Mouse (Mus musculus) heart, adult 11 months (tissue): ENCODE measurements around the gene Cd69.

Experiments used
- DNase-seq: peaks from one replicate; pipeline ENCODE4 v3.0.0; 2022

The Cd69 gene

DNA sequence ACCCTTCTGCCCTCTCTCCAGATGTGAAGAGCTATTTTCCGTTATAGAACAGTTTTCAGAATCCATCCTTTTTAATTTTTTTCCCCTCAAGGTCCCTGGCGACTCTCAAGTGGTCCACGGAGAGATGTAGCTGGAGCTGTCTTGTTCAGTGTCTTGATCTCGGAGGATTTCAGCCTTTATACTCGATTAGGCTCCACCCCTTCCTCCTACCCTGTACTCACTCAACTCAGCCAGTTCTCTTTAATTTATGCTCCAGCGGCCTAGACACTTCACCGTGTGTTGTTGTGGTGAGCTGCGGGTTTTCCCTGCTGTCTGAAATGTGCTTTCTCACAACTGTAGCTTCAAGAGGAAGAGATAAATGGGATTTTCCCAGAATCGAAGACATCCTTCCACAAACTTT is at the start of gene Cd69:
Gene Cd69 (minus strand): TSS at position 217 of the 400 bp plus-strand sequence.
- DNase-seq: no peak

DNA sequence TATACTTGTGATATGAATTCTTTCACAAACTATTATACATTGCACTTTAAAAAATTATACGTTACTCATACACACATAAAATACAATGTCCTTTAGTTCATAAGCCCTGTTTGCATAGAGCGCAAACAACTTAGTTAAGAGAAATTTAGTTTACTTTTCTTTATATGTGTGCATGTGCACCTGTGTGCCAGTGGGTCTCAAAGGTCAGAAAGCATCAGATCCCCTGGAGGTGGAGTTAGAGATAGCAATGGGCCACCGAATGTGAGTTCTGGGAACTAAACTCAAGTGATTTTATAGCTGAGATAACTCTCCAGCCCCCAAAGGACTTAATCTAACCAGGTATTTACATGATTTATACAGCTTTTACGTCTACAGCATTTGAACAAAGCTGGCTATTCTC is 44.1 kb upstream of the Cd69 start:
- DNase-seq: no peak

DNA sequence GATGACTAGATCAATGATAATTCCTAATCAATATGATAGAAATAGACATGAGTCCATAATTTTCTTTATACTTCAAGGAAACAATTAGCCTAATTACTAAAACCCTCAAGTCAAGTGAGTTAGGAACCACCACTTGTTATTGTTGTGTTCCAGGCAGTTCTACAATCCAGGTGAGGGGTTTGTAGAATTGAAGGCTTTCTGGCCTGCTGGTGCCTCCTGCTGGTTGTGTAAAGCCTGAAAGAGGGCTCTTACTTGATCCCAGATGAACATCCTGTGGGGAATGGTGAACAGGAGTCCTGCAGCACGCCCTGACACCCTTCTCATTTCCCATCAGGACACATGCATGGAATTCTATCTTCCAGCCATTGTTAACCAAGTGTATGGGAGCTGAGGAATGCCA is 43.2 kb upstream of the Cd69 start:
- no peak for DNase-seq

DNA sequence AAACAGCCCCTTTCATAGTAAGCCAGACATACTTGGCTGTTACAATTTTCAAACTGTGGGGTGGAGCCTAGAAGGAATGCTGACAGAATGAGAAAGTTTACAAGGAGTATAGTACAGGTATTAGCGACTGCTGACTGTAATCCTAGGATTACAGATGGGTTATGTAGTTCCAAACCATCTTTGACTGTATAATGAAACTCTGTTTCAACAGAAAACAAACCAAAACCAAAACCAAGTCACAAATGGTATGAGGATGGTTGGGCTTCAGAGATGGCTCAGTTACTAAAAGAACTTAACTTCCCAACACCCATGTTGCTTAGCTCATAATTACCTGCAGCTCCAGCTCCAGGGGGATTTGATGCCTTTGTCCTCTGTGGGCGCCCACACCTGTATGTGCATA is 41.2 kb upstream of the Cd69 start:
- no peak for DNase-seq

DNA sequence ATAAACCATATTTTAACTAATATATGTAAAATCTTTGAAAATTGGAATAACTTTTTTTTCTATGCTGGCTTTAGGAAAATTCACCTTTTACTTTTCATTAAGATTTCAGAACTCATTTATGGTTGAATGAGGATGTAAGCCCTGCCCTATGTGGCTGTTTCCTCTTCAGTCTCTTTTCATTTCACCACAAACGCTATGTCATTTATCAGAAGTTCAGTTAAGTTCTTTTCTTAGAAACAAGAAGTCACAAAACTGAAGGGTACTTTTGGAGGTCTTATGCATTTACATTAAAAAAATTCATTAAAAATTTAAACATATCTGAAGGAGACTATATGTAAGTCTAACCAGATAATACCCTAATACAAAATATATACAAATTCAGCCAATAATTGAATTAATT is 40.5 kb upstream of the Cd69 start:
- DNase-seq: no peak

DNA sequence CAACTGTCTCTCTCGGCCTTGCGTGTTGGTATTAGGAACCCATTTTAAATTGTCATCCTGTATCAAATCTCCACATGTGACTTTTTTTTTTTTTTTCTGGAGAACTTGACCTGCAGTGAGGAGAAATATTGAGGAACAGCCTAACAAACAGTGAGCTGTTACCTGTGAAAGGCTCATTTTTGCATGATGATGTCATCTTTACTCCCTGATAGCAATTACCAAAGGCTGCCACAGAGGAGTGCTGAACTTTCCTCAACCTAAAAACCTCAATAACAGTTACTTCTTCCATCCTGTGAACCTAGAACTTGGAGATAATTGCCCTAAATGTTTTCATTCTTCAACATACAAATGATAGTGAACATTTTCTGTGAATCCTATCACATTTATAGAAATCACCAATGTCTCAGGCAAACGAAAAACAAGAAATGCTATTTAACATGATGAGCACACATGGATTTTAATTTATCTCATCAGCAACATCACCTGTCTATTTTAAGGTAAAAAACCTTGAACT is 39.5 kb upstream of the Cd69 start:
- no peak for DNase-seq

DNA sequence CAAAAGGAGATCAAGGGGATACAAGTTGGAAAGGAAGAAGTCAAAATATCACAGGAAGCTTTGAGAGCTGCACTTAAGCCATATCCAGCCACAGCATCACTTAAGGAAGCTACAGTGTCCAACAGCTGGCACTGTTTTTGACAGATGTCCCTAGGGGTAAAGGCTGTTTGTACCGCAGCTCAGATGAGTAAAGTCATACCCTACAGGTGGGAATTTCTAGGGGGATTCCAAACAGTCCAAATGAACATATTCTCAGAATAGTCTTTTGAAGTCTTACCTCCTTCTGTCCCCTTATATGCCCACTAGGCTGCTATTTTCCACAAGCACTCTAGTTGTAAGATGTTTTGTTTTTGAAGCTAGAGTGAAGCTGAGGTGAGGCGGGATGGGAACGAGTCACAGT is 37.3 kb upstream of the Cd69 start:
- no peak for DNase-seq

DNA sequence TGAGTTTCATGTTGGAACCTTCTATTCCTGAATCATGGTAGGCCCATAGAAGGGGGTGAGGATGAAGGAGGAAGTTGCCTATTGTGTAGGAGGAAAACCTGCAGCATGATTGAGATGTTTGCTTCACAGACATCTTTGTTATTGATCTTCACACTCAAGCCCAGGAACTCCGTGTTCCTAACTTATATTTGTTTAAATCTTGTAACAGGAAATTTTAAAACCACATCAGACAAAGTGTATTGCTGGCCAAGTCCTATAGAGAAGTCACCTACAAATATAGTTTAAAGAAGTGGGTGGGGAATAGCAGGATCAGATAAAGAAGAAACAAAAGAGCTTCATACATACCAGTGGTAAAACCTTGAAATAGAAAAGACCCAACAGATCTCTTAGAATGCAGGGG is 28.9 kb upstream of the Cd69 start:
- no peak for DNase-seq

DNA sequence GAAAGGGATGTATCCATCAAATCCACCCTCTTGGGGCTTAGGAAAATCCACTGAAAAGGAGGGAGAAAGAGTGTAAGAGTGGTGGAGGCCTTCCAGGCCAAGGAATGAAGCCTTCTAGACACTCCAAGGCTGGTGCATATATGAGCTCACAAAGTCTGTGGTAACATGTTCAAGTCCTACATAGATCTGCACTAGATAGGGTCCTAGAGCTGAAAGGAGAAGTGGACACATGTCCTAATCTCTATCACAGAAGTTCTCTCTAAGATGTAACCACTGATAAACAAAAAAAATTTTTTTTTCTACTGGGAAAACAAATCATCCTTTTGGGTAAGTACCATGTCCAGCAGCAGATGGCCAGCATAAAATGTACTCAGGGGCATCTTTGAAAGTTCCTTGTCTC is 13.5 kb upstream of the Cd69 start:
- DNase-seq: no peak

DNA sequence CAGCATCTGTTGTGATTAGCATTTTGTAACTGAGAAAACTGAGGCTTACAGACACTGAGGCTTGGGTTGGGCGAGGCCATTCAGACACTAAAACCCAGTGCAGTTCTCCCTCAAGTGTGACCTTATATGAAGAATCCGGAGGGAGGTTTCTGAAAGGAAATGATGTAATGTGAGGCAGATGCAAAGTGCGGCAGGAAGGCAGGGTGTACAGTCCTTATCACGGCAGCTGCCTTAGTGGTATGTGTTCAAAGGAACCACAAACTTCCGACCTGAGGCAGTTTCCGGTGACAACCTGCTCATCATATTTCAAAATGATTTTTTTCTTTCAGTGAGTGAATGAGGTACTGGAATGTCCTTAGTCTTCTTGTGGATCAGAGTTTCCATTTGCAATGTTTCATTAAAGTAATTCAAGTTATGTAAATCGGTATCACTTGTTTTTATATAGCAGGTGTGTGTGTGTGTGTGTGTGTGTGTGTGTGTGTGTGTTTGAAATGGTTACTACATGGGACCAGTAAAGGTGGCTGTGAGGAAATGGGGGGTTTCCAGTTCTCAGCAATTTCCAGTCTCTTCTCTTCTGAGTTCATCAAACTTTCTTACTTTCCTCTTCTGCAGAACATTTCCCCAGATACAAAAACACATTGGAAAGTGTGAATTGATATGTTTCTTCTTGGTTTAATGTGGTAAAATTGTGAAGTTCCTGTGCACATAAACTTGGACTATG is 9.3 kb upstream of the Cd69 start:
- DNase-seq: no peak

DNA sequence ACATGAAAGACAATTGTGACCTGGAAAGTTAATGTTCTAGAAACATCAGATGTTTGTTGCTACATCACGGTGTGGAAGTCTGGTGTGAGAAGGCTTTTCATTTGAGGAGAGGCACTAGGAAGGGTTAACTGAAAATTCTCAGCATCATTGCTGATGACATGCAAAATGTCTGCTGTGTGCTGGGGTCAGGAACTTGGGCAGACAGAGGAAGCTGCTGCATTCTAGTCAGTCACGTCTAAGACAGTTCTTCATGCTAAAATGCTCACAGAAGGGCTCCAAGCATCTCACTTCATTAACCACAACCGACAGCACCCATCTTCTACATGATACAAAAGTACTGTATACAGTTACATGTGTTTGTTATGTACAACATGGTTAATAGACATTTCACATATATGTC is 8.0 kb upstream of the Cd69 start:
- DNase-seq: no peak

DNA sequence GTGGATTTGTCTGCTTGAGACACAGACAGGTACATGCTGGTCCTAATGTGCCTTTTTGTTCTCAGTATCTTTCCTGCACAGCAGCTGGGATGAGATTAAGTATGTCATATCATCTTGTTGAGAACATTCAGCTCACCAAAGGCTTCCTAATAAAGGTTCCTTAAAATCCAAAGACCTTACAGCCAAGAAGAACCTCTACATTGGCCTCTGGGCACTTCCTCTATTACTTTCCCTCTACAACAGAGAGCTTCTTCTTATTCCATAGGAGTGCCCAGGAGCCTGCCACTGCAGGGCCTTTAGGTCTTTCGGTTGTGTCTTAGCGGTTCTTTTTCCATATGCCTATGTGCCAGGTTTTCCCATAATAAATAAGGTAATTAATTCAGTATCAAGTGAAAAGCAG is 1.2 kb upstream of the Cd69 start:
- DNase-seq: no peak

DNA sequence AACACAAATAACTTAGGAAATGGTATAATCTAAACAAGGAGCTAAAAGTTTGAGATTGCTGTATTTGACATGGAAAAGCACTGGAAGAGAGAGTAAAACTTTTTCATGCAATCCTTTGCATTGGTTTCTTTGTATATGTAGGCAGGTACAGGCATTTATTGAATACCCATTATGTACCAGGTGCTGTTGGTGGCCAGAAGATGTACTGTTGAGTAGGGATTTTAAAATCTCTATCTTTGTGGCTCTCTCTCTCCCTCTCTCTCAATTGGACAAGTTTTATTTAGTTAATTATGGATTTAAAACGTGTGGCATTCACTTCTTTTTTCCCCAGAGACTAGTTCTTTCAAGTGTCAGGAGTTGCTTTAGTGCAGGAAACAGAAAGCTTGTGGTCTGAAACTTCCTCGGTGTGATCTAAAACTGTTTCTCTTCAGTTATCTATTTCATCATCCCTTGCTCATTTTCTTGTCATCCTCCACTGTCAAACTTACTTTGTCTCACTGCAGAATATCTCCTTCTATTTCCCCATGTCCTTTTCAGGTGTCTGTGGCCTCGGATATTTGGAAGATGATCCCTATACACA is 478 bp upstream of the Cd69 start:
- no peak for DNase-seq

DNA sequence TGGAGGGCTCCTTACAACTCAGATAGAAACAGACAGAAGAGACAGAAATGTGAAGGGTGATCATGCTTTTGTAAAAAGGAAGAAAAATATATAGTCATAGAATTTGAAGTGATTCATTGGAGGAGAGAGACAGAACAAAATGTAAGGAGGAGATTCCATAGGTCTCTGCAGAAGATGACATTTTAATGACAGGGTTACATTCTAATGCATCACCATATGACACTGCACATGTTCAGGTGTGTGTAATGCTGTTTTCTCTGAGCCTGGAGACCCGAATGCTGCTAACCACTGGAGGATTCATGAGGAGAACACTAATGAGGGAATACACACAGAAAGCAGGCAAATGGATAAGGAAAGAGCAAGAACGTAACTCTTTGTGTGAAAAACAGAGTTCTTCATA is 760 bp downstream of the Cd69 start:
- no peak for DNase-seq

DNA sequence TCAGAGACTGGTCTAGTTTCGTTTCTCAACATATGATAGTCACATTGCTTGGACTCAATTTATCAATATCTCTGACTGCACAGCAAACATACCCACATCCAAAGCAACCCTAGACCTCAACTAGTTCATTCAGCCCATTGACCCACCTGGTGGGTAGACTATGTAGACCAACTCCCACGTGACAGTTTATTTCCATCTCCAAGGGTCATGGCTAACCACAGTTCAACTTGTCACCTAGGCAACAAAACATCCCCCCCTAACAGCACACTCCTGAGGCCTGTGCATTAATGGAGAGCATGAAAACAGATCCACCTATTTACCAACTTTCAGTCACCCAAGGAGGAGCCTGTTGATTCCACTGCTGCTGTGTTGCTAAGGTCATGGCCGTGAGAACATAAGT is 1.6 kb downstream of the Cd69 start:
- DNase-seq: peak; percentile 88

DNA sequence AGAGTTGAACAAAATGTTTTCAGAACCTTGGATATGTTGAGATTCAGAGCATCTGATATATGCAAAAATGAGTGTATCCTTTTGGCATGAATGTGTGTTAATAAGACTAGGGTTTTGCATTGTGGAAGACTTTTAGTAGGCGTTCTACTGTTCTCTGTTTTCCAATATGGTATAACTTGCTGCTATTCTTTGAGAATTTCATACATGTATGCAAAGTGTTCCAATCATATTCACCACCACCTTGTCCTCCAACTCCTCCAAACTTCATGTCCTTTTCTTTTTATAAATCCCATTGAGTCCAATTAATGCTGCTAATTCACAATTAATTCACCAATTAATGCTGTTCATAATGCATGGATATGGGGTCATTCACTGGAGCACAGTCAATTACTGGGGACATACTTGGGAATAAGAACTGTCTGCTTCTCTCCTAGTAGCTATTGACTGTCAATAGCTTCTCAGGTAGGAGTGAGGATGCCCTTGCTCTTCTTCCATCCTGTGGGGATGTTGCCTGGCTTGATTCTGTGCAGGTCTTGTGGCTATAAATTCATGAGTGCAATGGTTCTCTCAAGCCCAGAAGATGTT is 8.7 kb downstream of the Cd69 start:
- DNase-seq: no peak

DNA sequence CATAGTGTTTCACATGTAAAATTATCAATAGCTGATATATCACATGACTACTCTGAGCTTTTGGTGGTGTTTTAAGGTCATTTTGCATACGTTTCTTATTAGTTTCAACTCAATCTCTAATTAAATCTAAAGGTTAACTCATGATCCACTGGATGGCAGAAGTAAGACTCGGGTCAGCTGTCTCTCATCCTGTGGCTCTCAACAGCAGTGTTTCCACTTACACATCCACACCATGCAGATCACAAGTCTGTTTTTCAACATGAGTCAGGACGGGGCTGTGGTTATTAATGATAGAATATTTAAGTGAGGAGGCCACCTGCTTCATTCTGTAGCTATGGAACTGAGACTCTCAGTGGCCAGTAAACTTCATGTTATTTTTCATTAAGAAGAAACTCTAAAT is 9.4 kb downstream of the Cd69 start:
- DNase-seq: no peak

DNA sequence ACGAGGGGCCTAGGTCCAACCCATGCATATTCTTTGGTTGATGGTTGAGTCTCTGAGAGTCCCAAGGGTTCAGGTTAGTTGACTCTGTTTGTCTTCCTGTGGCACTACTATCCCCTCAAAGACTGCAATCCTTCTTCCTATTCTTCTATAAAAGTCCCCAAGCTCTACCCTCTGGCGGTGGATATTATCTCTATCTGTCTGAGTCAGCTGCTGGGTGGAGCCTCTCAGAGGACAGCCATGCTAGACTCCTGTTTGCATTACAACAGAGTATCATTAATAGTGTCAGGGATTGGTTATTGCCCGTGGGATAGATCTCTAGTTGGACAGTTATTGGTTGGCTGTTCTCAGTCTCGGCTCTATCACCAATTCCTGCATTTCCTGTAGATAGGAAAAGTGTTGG is 14.3 kb downstream of the Cd69 start:
- DNase-seq: no peak

DNA sequence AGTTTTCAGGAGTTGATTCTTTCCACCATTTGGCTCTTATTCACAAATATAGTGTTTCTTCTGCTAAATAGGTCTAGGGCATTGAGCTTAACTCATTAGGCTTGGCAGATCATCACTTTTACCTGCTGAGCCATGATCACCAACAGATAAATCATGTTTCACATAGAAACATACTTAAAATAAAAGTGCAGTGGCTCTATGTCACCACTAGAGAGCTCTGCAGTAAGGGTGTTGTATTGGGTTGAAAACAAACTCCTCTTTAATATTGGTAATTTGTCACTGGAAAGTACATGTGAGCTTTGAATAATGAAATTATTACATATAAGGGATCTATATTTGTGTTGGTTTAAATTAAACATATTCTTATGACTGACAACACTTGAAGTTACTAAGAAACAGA is 15.2 kb downstream of the Cd69 start:
- DNase-seq: no peak

DNA sequence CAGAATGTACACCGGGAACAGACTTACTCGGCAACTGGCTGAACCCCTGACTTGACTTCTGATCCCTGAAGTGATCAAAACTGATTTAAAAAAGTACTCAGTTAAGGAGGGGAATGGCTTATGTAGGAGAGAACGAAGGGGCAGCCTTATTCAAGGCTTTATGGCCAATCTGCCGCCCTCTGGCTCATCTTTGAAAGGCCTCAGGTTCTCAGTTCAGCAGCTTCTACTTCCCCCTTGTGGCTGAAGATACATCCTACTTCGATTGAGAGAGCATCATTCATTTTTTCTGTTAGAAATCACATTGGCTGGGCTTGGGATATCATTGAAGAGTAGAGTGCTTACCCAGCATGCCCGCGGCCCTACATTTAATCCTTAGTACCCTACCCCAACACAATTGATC is 19.2 kb downstream of the Cd69 start:
- DNase-seq: peak; percentile 79

DNA sequence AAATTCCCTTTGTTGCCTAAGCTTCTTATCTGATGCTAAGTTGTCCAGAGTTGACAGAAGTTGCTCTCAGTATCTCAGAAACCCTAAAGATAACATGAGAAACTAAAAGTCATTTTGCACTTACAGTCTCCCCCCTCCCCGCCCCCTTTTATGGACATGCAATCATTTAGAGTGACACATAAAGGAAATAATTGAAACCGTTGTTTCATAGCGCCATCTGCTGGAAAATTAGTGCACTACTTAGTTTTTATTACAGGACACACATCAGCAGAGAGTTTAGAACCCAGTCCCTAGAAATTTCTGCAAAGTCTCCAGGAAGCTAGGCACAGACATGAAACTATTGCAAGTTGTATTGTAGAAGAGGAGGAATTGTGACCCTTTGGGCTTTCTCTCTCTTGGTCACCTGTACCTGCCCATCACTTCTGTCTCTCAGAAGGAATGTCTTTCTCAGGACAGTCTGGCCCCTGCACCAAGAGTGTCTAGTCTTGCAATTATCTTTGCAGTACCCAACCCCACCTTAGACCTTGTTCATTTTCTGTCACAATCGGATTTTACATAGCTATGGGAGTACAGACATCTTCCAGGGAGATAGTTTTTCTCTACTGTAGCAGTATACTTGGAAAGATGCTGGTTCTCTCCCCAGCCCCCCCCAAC is 20.2 kb downstream of the Cd69 start:
- DNase-seq: peak; percentile 81

DNA sequence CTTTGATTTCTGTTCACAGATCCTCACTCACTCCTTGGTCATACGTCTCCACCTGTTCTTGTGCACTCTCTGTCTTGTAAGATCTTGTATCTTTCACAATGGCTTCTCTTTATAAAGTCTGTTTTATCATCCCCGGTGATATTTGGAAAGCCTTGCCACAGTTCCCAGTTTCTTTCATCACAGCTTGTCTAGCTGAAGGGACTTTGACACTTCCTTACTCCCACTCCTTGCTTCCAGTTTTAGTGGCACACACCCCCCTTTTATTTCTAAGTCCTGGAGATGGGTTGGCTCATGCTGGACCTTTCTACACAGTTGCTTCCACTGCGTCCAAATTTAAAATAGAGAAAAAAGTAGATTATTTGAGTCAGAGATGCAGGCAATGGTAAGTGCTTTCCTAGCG is 20.9 kb downstream of the Cd69 start:
- DNase-seq: no peak

DNA sequence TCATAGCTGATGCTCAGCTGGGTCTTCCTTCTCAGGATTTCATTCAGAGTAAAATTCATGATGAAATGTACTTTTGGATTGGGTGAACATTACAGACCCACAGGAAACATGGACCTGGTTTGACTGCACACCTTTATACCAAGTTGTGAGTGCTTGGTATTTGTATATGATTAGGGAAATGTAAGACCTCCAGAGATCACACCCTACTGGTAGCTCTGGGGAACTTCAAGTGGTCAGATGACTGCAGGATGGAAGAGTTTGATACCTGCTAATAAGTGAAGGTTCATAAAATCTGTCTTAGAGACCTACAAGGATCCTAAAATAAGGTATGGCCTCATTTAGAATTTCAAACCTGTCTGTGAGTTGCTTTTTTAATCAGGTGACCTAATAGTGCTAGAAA is 27.0 kb downstream of the Cd69 start:
- DNase-seq: no peak

DNA sequence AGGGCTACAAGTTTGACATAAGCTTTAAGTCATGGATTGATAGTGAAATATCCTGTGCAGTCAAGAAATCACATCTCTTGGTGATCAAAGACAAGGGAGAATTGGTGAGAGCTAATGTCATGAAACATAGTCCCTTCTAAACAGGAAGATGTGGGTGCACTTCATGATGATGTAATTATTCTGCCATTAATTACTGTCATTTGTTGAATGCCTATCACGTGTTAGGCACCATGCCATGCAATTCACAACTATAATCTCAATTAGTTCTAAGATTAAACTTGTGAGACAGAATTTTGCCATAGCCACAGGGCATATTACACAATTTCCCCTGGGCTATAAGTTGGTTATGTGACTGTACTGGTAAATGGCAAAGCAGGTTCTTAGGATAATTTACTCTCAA is 28.2 kb downstream of the Cd69 start:
- DNase-seq: no peak
